ENCODE assay signal across 8 mouse cellular contexts in the genomic region with DNA sequence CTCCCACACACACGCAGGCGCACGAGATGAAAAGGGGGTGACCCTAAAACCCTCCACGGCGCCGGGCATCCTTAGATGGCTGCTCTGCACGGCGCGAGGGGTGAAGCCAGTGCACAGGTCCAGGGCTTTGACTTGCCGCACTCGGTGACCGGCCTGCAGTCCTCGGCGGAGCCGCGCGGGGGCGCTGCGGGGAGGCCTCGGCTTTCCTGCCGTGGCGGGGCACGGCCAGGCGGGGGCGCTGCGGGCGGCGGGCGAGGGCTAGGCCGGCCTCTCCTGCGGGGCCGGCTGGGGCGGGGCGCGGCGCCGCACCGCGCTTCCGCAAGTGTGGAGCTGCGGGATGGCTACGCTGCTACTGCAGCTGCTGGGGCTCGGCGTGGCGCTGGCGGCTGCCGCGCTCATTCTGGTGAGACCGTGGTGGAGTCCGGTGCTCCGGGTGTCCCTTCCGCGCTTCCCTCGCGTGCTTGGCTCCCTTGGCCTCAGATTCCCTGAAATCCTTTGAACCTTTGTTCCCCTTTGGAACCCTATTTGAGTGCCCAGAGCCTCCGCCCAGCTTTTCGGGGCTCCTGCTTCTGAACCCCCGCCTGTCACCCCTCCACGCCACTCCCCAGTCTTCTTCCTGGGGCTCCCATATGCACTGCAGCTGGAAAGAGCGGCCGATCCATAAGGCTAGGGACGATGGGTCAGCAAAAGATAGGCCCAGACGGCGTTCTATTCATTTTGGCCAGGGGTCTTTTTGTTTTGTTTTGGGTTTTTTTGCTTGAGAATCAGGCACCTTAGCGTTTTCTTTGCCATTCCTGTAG. TPM values are rescaled to one million over a fixed set of nuclear protein-coding genes. Genes with fewer than 3 reads are reported as not detected.
DNase-seq lines count a peak whose midpoint lies in the region; ATAC-seq and TF ChIP-seq lines count a peak whose summit lies in the region.

A gene (minus strand): TSS at position 147 of the 800 bp plus-strand sequence.
A gene (plus strand): TSS at position 293 of the 800 bp plus-strand sequence.

- TF ChIP-seq CTCF in forebrain, postnatal 0 days (IDR thresholded peaks at IDR 0.05; ENCODE audit: low read depth) = peak; percentile 92
- peak; percentile 81 for TF ChIP-seq CTCF in layer of hippocampus, adult 2 months (conservative IDR thresholded peaks at IDR 0.05)
- TF ChIP-seq CTCF in lung, adult 2 months (IDR thresholded peaks at IDR 0.05; ENCODE audit: insufficient read depth, low read length) = peak; percentile 63

- H3K9ac ChIP-seq in ES-E14 (ENCODE audit: insufficient read depth, low read depth, low read length, poor library complexity, severe bottlenecking) = peak within 1 kb of the TSS; percentile 94
- peak within 1 kb of the TSS; percentile 98 for H3K9ac ChIP-seq in forebrain, postnatal 0 days
- H3K9ac ChIP-seq in neural tube, embryonic 15.5 days (replicated peaks) = peak within 1 kb of the TSS; percentile 98

- in situ Hi-C loops in ES-E14 (cut with MboI; ENCODE audit: low sequenced_read_pairs in 2 of 2, unreplicated experiment in 2 of 2) = no loop called here

- ATAC-seq in forebrain, postnatal 0 days = peak; percentile 93
- ATAC-seq in neural tube, embryonic 15.5 days (ENCODE audit: low FRiP score) = peak; percentile 94

- peak within 1 kb of the TSS; percentile 66 for H3K27ac ChIP-seq in ES-E14 (ENCODE audit: insufficient read depth, low read depth, low read length, poor library complexity, severe bottlenecking)
- peak within 1 kb of the TSS; percentile 95 for H3K27ac ChIP-seq in forebrain, postnatal 0 days (ENCODE audit: low read depth, low read length)
- peak within 1 kb of the TSS; percentile 98 for H3K27ac ChIP-seq in layer of hippocampus, adult 2 months
- peak within 1 kb of the TSS; percentile 99 for H3K27ac ChIP-seq in neural tube, embryonic 15.5 days (replicated peaks)

- no peaks in the 10 kb centered on the region for H3K9me3 ChIP-seq in ES-E14 (ENCODE audit: control insufficient read depth, insufficient read depth, low read depth, low read length)
- no peaks in the 10 kb centered on the region for H3K9me3 ChIP-seq in forebrain, postnatal 0 days (ENCODE audit: low read length)
- H3K9me3 ChIP-seq in neural tube, embryonic 15.5 days (replicated peaks) = no peaks in the 10 kb centered on the region

- intact Hi-C loops in heart, postnatal 36 days (cut with DNase I) = loop anchor here (5.0 kb wide), 1 partner anchor 72 kb away; a partner anchor contains a TSS

- H3K4me2 ChIP-seq in forebrain, postnatal 0 days (ENCODE audit: low read depth) = peak within 1 kb of the TSS; percentile 70
- peak within 1 kb of the TSS; percentile 81 for H3K4me2 ChIP-seq in neural tube, embryonic 15.5 days

- DNase-seq in ES-E14 (ENCODE audit: low read depth, low spot score) = peak; percentile 47
- DNase-seq in cerebellum, adult 18-20 months = peak; percentile 81 to 98
- DNase-seq in forebrain, postnatal 0 days = peak; percentile 91
- peak; percentile 96 to 97 for DNase-seq in heart, postnatal 36 days
- peak; percentile 84 to 94 for DNase-seq in layer of hippocampus, adult 2 months (ENCODE audit: low spot score in 2 of 2)
- DNase-seq in lung, adult 2 months = peak; percentile 92
- DNase-seq in testis, postnatal 14 days (ENCODE audit: low spot score) = peak; percentile 89

- no peaks in the 10 kb centered on the region for H3K4me1 ChIP-seq in ES-E14 (ENCODE audit: control insufficient read depth in 2 of 2, insufficient read depth in 2 of 2, low read length in 2 of 2, poor library complexity in 1 of 2)
- H3K4me1 ChIP-seq in forebrain, postnatal 0 days (ENCODE audit: insufficient read depth) = peaks cover 9% of the 10 kb centered on the region; the same call in 1 of the 2 replicates
- H3K4me1 ChIP-seq in lung, adult 2 months (ENCODE audit: control insufficient read depth, insufficient read depth, low read length) = no peaks in the 10 kb centered on the region
- peaks cover 22% of the 10 kb centered on the region for H3K4me1 ChIP-seq in neural tube, embryonic 15.5 days

- TF ChIP-seq POLR2A in lung, adult 2 months (IDR thresholded peaks at IDR 0.05; ENCODE audit: borderline replicate concordance, extremely low read depth, low read depth, low read length) = peak; percentile 69; the same call in 1 of the 2 replicates

- H3K27me3 ChIP-seq in forebrain, postnatal 0 days (ENCODE audit: insufficient read depth, low read length) = no peaks in the 10 kb centered on the region
- H3K27me3 ChIP-seq in neural tube, embryonic 15.5 days (replicated peaks) = no peaks in the 10 kb centered on the region

- peaks cover 12% of the 10 kb centered on the region for H3K36me3 ChIP-seq in ES-E14 (ENCODE audit: control insufficient read depth, insufficient read depth, low read length, poor library complexity, severe bottlenecking)
- peaks cover 36% of the 10 kb centered on the region for H3K36me3 ChIP-seq in forebrain, postnatal 0 days (ENCODE audit: insufficient read depth)
- peaks cover 35% of the 10 kb centered on the region for H3K36me3 ChIP-seq in neural tube, embryonic 15.5 days

- under 1% methylated on average over 59 of the region's 65 CpGs for WGBS in forebrain, postnatal 0 days
- WGBS in lung, adult 2 months = under 1% methylated on average over 65 of the region's 65 CpGs
- under 1% methylated on average over 58 of the region's 65 CpGs for WGBS in neural tube, embryonic 15.5 days

- peak within 1 kb of the TSS; percentile 73 to 91 for H3K4me3 ChIP-seq in ES-E14 (ENCODE audit: insufficient read depth in 1 of 2, low read depth in 1 of 2, low read length in 2 of 2, poor library complexity in 1 of 2, severe bottlenecking in 1 of 2)
- peak within 1 kb of the TSS; percentile 69 for H3K4me3 ChIP-seq in forebrain, postnatal 0 days (ENCODE audit: low read depth, low read length)
- peak within 1 kb of the TSS; percentile 75 for H3K4me3 ChIP-seq in layer of hippocampus, adult 2 months
- peak within 1 kb of the TSS; percentile 94 for H3K4me3 ChIP-seq in lung, adult 2 months (replicated peaks; ENCODE audit: extremely low read depth, low read depth, low read length)
- H3K4me3 ChIP-seq in neural tube, embryonic 15.5 days (replicated peaks) = peak within 1 kb of the TSS; percentile 91

TF ChIP-seq in ES-E14, 5 proteins besides CTCF, POLR2A, EP300 and RAD21:
- TF ChIP-seq HCFC1 (IDR thresholded peaks at IDR 0.05; ENCODE audit: borderline replicate concordance, insufficient read depth, low read length) (0 out of 2 replicates have a peak, but pooled peaks have one; percentile 60), MAFK (IDR thresholded peaks at IDR 0.05; ENCODE audit: insufficient read depth, low read depth, low read length) (no peak)

RNA-seq across cellular contexts. Expression of the first gene that starts in this region (rescaled TPM):
- total RNA-seq in ES-E14 (2012; rRNA removed) = 116 and 144 TPM in 2 replicates
- total RNA-seq in forebrain, postnatal 0 days (2014; rRNA removed) = 39.8 and 56.4 TPM in 2 replicates
- polyA plus RNA-seq in forebrain, postnatal 0 days (2015; fragmentation: Nextera tagmentation; extraction: Ambion mirVana) = 72.6 and 80.7 TPM in 2 replicates
- 10 to 100 TPM; 19.0 to 22.1 TPM for total RNA-seq in heart, postnatal 36 days (2021)
- total RNA-seq in layer of hippocampus, adult 2 months (2021) = 10 to 100 TPM; 30.4 to 41.4 TPM
- 15.3 and 20.3 TPM in 2 replicates for polyA plus RNA-seq in lung, adult 2 months (2012; rRNA removed)
- 71.9 and 88.5 TPM in 2 replicates for polyA plus RNA-seq in neural tube, embryonic 15.5 days (2015; fragmentation: Nextera tagmentation; extraction: Ambion mirVana)

RNA-seq across cellular contexts. Expression of the second gene that starts in this region (rescaled TPM):
- 38.1 and 46.1 TPM in 2 replicates for total RNA-seq in ES-E14 (2012; rRNA removed)
- total RNA-seq in forebrain, postnatal 0 days (2014; rRNA removed) = 24.8 and 26.1 TPM in 2 replicates
- polyA plus RNA-seq in forebrain, postnatal 0 days (2015; fragmentation: Nextera tagmentation; extraction: Ambion mirVana) = 74.7 and 83.5 TPM in 2 replicates
- 10 to 100 TPM in 1 of 2 experiments, 1 to 10 TPM in 1; 9.9 to 11.5 TPM for total RNA-seq in heart, postnatal 36 days (2021)
- total RNA-seq in layer of hippocampus, adult 2 months (2021) = 10 to 100 TPM; 21.1 to 22.8 TPM
- polyA plus RNA-seq in lung, adult 2 months (2012; rRNA removed) = 9.4 and 12.4 TPM in 2 replicates
- 45.7 and 49.0 TPM in 2 replicates for polyA plus RNA-seq in neural tube, embryonic 15.5 days (2015; fragmentation: Nextera tagmentation; extraction: Ambion mirVana)

Comparison
In these comparisons a context has a peak if more than half of its experiments do, and no peak if none do; other contexts are left out.
1. Peak in every context shown above with its lines: DNase-seq, ATAC-seq, H3K4me3 ChIP-seq and H3K27ac ChIP-seq.